Mouse (Mus musculus) forebrain, postnatal 0 days (tissue): ENCODE results near the gene Foxn3. TPM values are rescaled to one million over a fixed set of nuclear protein-coding genes. Genes with fewer than 3 reads are reported as not detected.

Experiments
- ATAC-seq: fragments of 200-750 bp; cut with Nextera tagmentation; 2 replicates; pipeline ENCODE4 v1.8.0; 2017; ENCODE audit warnings: mild to moderate bottlenecking, moderate library complexity
- DNase-seq: peaks from one replicate; pipeline ENCODE4 v3.0.0-alpha.2; 2015
- H3K27ac ChIP-seq: fragments of 300-500 bp; sonication (generic); 2 replicates; pipeline ENCODE4 v1.5.1; 2014; ENCODE audit warnings: low read depth, mild to moderate bottlenecking, antibody characterized with exemption, low read length, moderate library complexity, mixed read lengths
- H3K27me3 ChIP-seq: fragments of 300-500 bp; sonication (generic); 2 replicates; pipeline ENCODE4 v1.6.1; 2014; ENCODE audit warnings: mild to moderate bottlenecking, low read length, mixed read lengths; ENCODE audit not compliant: insufficient read depth
- H3K36me3 ChIP-seq: fragments of 300-500 bp; sonication (generic); 2 replicates; pipeline ENCODE4 v1.6.1; 2014; ENCODE audit warnings: mild to moderate bottlenecking, moderate library complexity; ENCODE audit not compliant: insufficient read depth
- H3K4me1 ChIP-seq: fragments of 300-500 bp; sonication (generic); 2 replicates; pipeline ENCODE4 v1.6.1; 2014; ENCODE audit warnings: antibody characterized with exemption; ENCODE audit not compliant: insufficient read depth
- H3K4me2 ChIP-seq: fragments of 300-500 bp; sonication (generic); 2 replicates; pipeline ENCODE4 v1.6.1; 2014; ENCODE audit warnings: low read depth, mild to moderate bottlenecking, moderate library complexity
- H3K4me3 ChIP-seq: fragments of 300-500 bp; sonication (generic); 2 replicates; pipeline ENCODE4 v1.5.1; 2014; ENCODE audit warnings: low read depth, low read length, mixed read lengths
- H3K9ac ChIP-seq: fragments of 300-500 bp; sonication (generic); 2 replicates; pipeline ENCODE4 v1.6.1; 2014; ENCODE audit warnings: mild to moderate bottlenecking
- H3K9me3 ChIP-seq: fragments of 300-500 bp; sonication (generic); 2 replicates; pipeline ENCODE4 v1.6.1; 2016; ENCODE audit warnings: low read length
- CTCF ChIP-seq: sonication (generic); IDR thresholded peaks from 2 replicates; pipeline ENCODE4 v1.5.1; 2016; ENCODE audit warnings: antibody characterized with exemption, control low read depth, low read depth
- WGBS: fragments of 180-500 bp; shearing (Covaris S2); extraction: QIAGEN DNeasy Blood & Tissue Kit; methylation state at CpG from one replicate; pipeline ENCODE4 v1.1.7; 2014; 5-methylcytosine and 5-hydroxymethylcytosine counted together
- polyA plus RNA-seq: library from polyadenylated mRNA; unstranded; fragments of >200 nt; fragmentation: Nextera tagmentation; extraction: Ambion mirVana; gene quantifications from 2 replicates; pipeline ENCODE4 v1.2.1, GENCODE M21; 2015
- total RNA-seq: library from RNA; depleted of rRNA; stranded (reverse); fragments of >200 nt; gene quantifications from 2 replicates; pipeline ENCODE4 v1.2.3, GENCODE M21; 2014

The Foxn3 gene
- total and polyA plus RNA-seq, 2 experiments from 2014 or later = 32.8 to 61.3 TPM

GRCm38 (mm10) chr12:99234346-99234745 lies 329.0 kb downstream of the Foxn3 start:
- H3K36me3 ChIP-seq = no peaks in the 10 kb centered on the region
- no peak overlapping the region for H3K9ac ChIP-seq
- 18% methylated on average over 6 of the region's 6 CpGs for WGBS
- no peak for TF ChIP-seq CTCF
- H3K4me2 ChIP-seq = no peak overlapping the region
- no peaks in the 10 kb centered on the region for H3K9me3 ChIP-seq
- no peaks in the 10 kb centered on the region for H3K27me3 ChIP-seq
- no peak overlapping the region for H3K4me3 ChIP-seq
- DNase-seq = no peak
- no peak for ATAC-seq
- peaks cover 20% of the 10 kb centered on the region for H3K4me1 ChIP-seq
- no peak overlapping the region for H3K27ac ChIP-seq

- 39% methylated on average over 2 of the region's 2 CpGs for WGBS
- Histone ChIP-seq H3K9ac (no peak overlapping the region), H3K27ac (no peak overlapping the region), H3K36me3 (no peaks in the 10 kb centered on the region), H3K4me1 (peaks cover 16% of the 10 kb centered on the region), H3K4me2 (no peak overlapping the region), H3K4me3 (no peak overlapping the region), H3K9me3 (no peaks in the 10 kb centered on the region), H3K27me3 (no peaks in the 10 kb centered on the region)
- no peak for ATAC-seq
- no peak for TF ChIP-seq CTCF
- no peak for DNase-seq
These were observed 330.0 kb downstream of the Foxn3 start for GRCm38 (mm10) chr12:99233386-99233785.

GRCm38 (mm10) chr12:99232478-99232877 lies 330.9 kb downstream of the Foxn3 start:
- no peak overlapping the region for H3K4me3 ChIP-seq
- H3K27ac ChIP-seq = no peak overlapping the region
- no peak for ATAC-seq
- H3K9me3 ChIP-seq = no peaks in the 10 kb centered on the region
- DNase-seq = no peak
- H3K36me3 ChIP-seq = no peaks in the 10 kb centered on the region
- no peak for TF ChIP-seq CTCF
- H3K4me1 ChIP-seq = peaks cover 16% of the 10 kb centered on the region
- no peak overlapping the region for H3K9ac ChIP-seq
- no peaks in the 10 kb centered on the region for H3K27me3 ChIP-seq
- no peak overlapping the region for H3K4me2 ChIP-seq
- 70% methylated on average over 9 of the region's 9 CpGs for WGBS

DNA sequence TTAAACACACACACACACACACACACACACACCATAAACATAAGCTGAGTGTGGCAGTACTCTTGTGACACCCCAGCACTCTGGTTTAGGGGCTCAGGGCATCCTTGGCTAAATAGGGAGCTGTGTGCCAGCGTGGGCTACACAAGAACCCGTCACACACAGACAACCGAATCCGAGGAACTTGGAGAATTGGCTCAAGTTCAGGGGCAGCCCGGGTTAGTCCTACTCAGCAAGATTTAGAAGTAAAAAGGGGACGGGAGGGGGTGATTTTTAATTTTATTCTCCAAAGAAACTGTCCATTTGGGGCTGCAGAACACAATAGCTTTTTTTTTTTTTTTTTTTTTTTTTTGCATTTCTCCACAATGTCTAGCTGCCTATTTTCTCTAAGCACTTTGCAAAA lies 332.1 kb downstream of the Foxn3 start:
- ATAC-seq (no peak), DNase-seq (no peak)
- WGBS = 25% methylated on average over 6 of the region's 6 CpGs
- H3K36me3 ChIP-seq = no peaks in the 10 kb centered on the region
- no peak overlapping the region for H3K4me2 ChIP-seq
- H3K9ac ChIP-seq = no peak overlapping the region
- H3K9me3 ChIP-seq = no peaks in the 10 kb centered on the region
- no peak for TF ChIP-seq CTCF
- no peaks in the 10 kb centered on the region for H3K27me3 ChIP-seq
- no peak overlapping the region for H3K27ac ChIP-seq
- peaks cover 11% of the 10 kb centered on the region for H3K4me1 ChIP-seq
- H3K4me3 ChIP-seq = no peak overlapping the region

DNA sequence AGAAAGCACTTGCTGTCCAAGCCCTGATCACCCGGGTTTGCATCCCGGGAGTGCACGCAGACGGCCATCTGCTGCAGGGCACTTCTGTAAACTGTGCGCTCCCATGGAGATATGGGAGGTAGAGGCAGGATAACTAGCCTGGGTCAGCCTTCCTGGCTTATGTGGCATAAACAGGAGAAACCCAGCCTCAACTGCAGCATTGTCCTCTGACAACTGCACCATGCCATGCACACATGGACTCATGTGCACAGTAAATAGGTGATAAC lies 332.7 kb downstream of the Foxn3 start:
- peaks cover 9% of the 10 kb centered on the region for H3K4me1 ChIP-seq
- ATAC-seq (no peak), DNase-seq (no peak)
- no peaks in the 10 kb centered on the region for H3K9me3 ChIP-seq
- H3K36me3 ChIP-seq = no peaks in the 10 kb centered on the region
- 25% methylated on average over 5 of the region's 5 CpGs for WGBS
- no peak overlapping the region for H3K4me2 ChIP-seq
- no peak overlapping the region for H3K9ac ChIP-seq
- TF ChIP-seq CTCF = no peak
- H3K4me3 ChIP-seq = no peak overlapping the region
- H3K27ac ChIP-seq = no peak overlapping the region
- no peaks in the 10 kb centered on the region for H3K27me3 ChIP-seq

- H3K4me2 ChIP-seq = no peak overlapping the region
- no peaks in the 10 kb centered on the region for H3K36me3 ChIP-seq
- peaks cover 9% of the 10 kb centered on the region for H3K4me1 ChIP-seq
- no peak overlapping the region for H3K4me3 ChIP-seq
- no peaks in the 10 kb centered on the region for H3K27me3 ChIP-seq
- no peak for TF ChIP-seq CTCF
- 10% methylated on average over 17 of the region's 17 CpGs for WGBS
- no peak for DNase-seq
- no peak overlapping the region for H3K9ac ChIP-seq
- peak; percentile 48; the same call in 1 of the 2 replicates for ATAC-seq
- H3K9me3 ChIP-seq = no peaks in the 10 kb centered on the region
- no peak overlapping the region for H3K27ac ChIP-seq
These were observed 333.2 kb downstream of the Foxn3 start for GRCm38 (mm10) chr12:99229973-99230782.

DNA sequence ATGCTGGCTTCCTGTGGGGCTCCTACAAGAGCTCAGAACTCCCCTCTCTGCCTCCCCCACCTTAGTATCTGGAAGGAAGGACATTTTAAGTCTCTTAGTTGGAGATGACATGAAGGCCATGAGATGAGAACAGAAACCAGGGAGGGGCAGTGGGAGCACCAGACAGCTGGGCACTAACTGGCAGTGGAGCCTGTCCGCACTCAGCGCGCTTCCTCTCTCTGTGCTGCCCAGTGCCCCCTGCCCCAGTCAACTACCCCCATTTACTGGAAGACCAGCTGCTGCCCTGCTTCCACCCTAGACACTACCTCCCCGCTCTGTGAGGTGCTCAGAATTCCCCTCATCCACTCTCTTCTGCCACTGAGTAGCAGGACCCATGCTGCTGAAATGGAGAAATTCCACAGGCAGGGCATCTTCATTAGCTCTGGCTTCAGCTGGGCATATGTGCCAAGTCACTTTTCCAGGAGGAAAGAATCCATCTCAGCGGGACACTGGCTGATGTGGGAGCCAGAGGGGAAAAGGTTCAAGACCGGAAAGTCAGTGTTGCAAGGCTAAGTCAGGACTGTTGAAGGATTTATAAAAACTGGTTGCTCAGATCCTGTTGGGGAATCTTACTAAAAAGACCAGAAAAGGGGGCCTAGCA lies 335.9 kb downstream of the Foxn3 start:
- Histone ChIP-seq H3K9me3 (no peaks in the 10 kb centered on the region), H3K4me2 (no peak overlapping the region), H3K27ac (no peak overlapping the region), H3K4me1 (peaks cover 3% of the 10 kb centered on the region; the same call in 1 of the 2 replicates), H3K36me3 (no peaks in the 10 kb centered on the region), H3K27me3 (no peaks in the 10 kb centered on the region), H3K9ac (no peak overlapping the region), H3K4me3 (no peak overlapping the region)
- ATAC-seq = no peak
- no peak for DNase-seq
- TF ChIP-seq CTCF = no peak
- WGBS = 79% methylated on average over 6 of the region's 6 CpGs
